Mouse (Mus musculus): ENCODE measurements at regions not wholly inside any gene's neighbourhood (a gene's known extent, or its start where the extent isn't known, plus 50 kb on each side); places are given as distances from the start of the nearest gene placed in this dataset.

DNA sequence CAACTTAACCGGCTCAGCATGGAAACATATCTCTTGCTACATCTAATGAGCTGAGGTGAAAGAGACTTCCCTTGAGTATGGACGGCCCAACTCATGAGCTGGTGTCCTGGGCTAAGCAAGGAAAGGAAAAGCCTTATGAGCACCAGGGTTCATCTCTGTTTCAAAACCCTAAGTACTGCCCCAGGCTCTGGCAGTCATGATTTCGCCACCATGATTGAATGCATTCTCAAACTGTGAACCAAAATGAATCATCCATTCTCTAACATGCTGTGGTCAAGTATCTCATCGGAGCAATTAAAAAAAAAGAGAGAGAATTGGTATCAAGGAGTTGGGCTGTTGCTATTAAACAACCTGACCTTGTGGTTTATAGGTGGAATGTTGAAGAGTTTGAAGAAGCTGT is 803.4 kb upstream of the Sox9 start:
- TF ChIP-seq EP300 (IDR thresholded peaks at IDR 0.05; ENCODE audit: low read depth): no peak
- no peak for TF ChIP-seq CTCF (IDR thresholded peaks at IDR 0.05; ENCODE audit: low read depth)
